Mouse (Mus musculus) left cerebral cortex, adult 18-20 months (tissue): ENCODE measurements around the gene Tdrd7. TPM values are rescaled to one million over a fixed set of nuclear protein-coding genes. Genes with fewer than 3 reads are reported as not detected.

Source experiments
- DNase-seq, 2 experiments: peaks; one replicate each; pipeline ENCODE4 v3.0.0; 2021 to 2022; ENCODE audit warnings: low spot score in 2 of 2, mixed read lengths in 1 of 2
- total RNA-seq, 2 experiments: library from RNA; stranded (reverse); gene quantifications; 2 replicates each; pipeline ENCODE4 v1.2.3; 2021

Gene Tdrd7
- total RNA-seq, 2 experiments from 2014 or later: 33.6 to 34.1 TPM

GRCm38 (mm10) chr4:46040594-46041192, 75.6 kb downstream of the Tdrd7 start:
- DNase-seq: peak in 1 of 2 experiments; percentile 57

GRCm38 (mm10) chr4:46041761-46042504, 76.8 kb downstream of the Tdrd7 start:
- DNase-seq: no peak

GRCm38 (mm10) chr4:46042505-46042850, 77.3 kb downstream of the Tdrd7 start:
- DNase-seq: no peak

- no peak for DNase-seq
Measured at GRCm38 (mm10) chr4:46043361-46043760, 78.2 kb downstream of the Tdrd7 start.

GRCm38 (mm10) chr4:46047971-46048370, 82.8 kb downstream of the Tdrd7 start:
- DNase-seq: no peak

GRCm38 (mm10) chr4:46048418-46048817, 83.3 kb downstream of the Tdrd7 start:
- DNase-seq: no peak

GRCm38 (mm10) chr4:46053323-46054107, 88.4 kb downstream of the Tdrd7 start:
- DNase-seq: no peak

- no peak for DNase-seq
Measured at GRCm38 (mm10) chr4:46056163-46056562, 91.0 kb downstream of the Tdrd7 start.

GRCm38 (mm10) chr4:46061259-46061962, 96.3 kb downstream of the Tdrd7 start:
- peak; percentile 76 to 90 for DNase-seq

- no peak for DNase-seq
Measured at GRCm38 (mm10) chr4:46063841-46064240, 98.7 kb downstream of the Tdrd7 start.

- no peak for DNase-seq
Measured at GRCm38 (mm10) chr4:46064263-46064662, 99.1 kb downstream of the Tdrd7 start.

GRCm38 (mm10) chr4:46064961-46065360, 99.8 kb downstream of the Tdrd7 start:
- DNase-seq: no peak

- no peak for DNase-seq
Measured at GRCm38 (mm10) chr4:46065695-46066340, 100.7 kb downstream of the Tdrd7 start.

GRCm38 (mm10) chr4:46068060-46068459, 102.9 kb downstream of the Tdrd7 start:
- DNase-seq: no peak

- DNase-seq: peak; percentile 41 to 65
Measured at GRCm38 (mm10) chr4:46068573-46068972, 103.4 kb downstream of the Tdrd7 start.

GRCm38 (mm10) chr4:46069851-46070482, 104.8 kb downstream of the Tdrd7 start:
- DNase-seq: no peak

- DNase-seq: no peak
Measured at GRCm38 (mm10) chr4:46072631-46073030, 107.5 kb downstream of the Tdrd7 start.

GRCm38 (mm10) chr4:46073736-46074135, 108.6 kb downstream of the Tdrd7 start:
- DNase-seq: peak; percentile 62 to 69

GRCm38 (mm10) chr4:46075664-46076063, 110.5 kb downstream of the Tdrd7 start:
- no peak for DNase-seq

- DNase-seq: no peak
Measured at GRCm38 (mm10) chr4:46076892-46077291, 111.8 kb downstream of the Tdrd7 start.
